Mouse (Mus musculus) midbrain, embryonic 10.5 days (tissue): Measurements from ENCODE around the gene Zer1. TPM values are rescaled to one million over a fixed set of nuclear protein-coding genes. Genes with fewer than 3 reads are reported as not detected.
"Not testable (repeated sequence)": the region's sequence is repeated elsewhere in the genome, so short reads cannot be mapped to it uniquely, and the experiment has no call there.

Source experiments
- DNase-seq: peaks from one replicate; pipeline ENCODE4 v3.0.0-alpha.2; 2017; ENCODE audit warnings: low spot score
- H3K27ac ChIP-seq: fragments of 300-500 bp; sonication (generic); replicated peaks from 2 replicates; pipeline ENCODE4 v1.5.1; 2016; ENCODE audit warnings: mild to moderate bottlenecking
- H3K27me3 ChIP-seq: fragments of 300-500 bp; sonication (generic); 2 replicates; pipeline ENCODE4 v1.6.1; 2016; ENCODE audit warnings: low read depth, mild to moderate bottlenecking; ENCODE audit not compliant: poor library complexity, severe bottlenecking
- H3K36me3 ChIP-seq: fragments of 300-500 bp; sonication (generic); 2 replicates; pipeline ENCODE4 v1.6.1; 2016; ENCODE audit warnings: mild to moderate bottlenecking, moderate library complexity
- H3K4me1 ChIP-seq: fragments of 300-500 bp; sonication (generic); 2 replicates; pipeline ENCODE4 v1.6.1; 2016
- H3K4me3 ChIP-seq: fragments of 300-500 bp; sonication (generic); 2 replicates; pipeline ENCODE4 v1.5.1; 2016; ENCODE audit warnings: mild to moderate bottlenecking, moderate library complexity
- H3K9me3 ChIP-seq: fragments of 300-500 bp; sonication (generic); replicated peaks from 2 replicates; pipeline ENCODE4 v1.6.1; 2016; ENCODE audit warnings: mild to moderate bottlenecking
- WGBS: fragments of 180-500 bp; shearing (Covaris S2); methylation state at CpG from one replicate; pipeline ENCODE4 v1.1.7; 2016; 5-methylcytosine and 5-hydroxymethylcytosine counted together
- polyA plus RNA-seq: library from polyadenylated mRNA; unstranded; fragments of >200 nt; fragmentation: Nextera tagmentation; extraction: Ambion mirVana; gene quantifications from 2 replicates; pipeline ENCODE4 v1.2.1, GENCODE M21; 2016

Gene Zer1
- polyA plus RNA-seq, 1 experiment from 2014 or later = 6.0 TPM

- not testable (repeated sequence) for H3K27ac ChIP-seq, H3K27me3 ChIP-seq, H3K4me3 ChIP-seq, DNase-seq, H3K9me3 ChIP-seq
- Histone ChIP-seq H3K4me1 (peaks cover 12% of the 10 kb centered on the region), H3K36me3 (peaks cover 90% of the 10 kb centered on the region)
- WGBS = 94% methylated on average over 4 of the region's 4 CpGs
These were observed 15.6 kb upstream of the Zer1 start for GRCm38 (mm10) chr2:30140021-30140420.

GRCm38 (mm10) chr2:30136458-30136857, 12.1 kb upstream of the Zer1 start:
- H3K4me3 ChIP-seq = no peak overlapping the region
- H3K36me3 ChIP-seq = peaks cover 55% of the 10 kb centered on the region

DNA sequence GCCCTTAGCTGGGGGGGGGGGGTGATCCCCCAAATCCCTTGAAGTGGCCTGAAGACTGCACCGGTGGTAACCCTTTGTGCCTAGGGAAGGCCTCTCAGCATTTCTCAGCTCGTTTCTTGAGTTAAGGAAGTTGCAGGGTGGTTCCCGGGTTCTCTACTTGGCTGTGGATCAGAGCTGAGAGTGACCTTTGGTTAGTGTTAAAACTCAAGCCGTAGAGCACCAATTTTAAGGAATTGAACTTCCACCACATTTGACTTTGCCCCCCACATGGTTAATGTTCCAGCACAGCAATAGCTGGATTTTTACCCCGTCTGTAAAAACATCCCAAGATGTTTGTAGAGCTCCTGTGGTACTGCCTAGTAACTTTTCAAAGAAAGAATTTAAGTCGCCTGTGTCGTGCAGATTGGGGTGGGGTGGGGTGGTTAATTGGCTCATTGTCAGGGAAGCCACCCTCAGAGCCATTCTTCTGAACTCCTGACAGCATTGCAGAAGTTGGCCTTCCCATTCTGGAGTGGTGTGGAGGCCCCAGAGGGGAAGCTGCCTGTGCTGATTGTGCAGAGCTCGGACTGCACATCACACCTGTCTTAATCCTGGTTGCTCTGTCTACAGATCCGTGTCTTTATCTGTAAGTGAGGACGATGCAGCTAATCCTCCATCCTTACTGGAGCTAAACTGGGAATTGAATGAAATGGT, 10.7 kb upstream of the Zer1 start:
- no peaks in the 10 kb centered on the region for H3K27me3 ChIP-seq
- H3K9me3 ChIP-seq = no peaks in the 10 kb centered on the region
- no peak for DNase-seq
- H3K4me3 ChIP-seq = peak overlapping the region; percentile 97
- 66% methylated on average over 10 of the region's 10 CpGs for WGBS
- H3K27ac ChIP-seq = peak overlapping the region; percentile 90; the same call in 1 of the 2 replicates
- peaks cover 41% of the 10 kb centered on the region for H3K36me3 ChIP-seq
- peaks cover 34% of the 10 kb centered on the region for H3K4me1 ChIP-seq

More at GRCm38 (mm10) chr2:30136458-30136857, 12.1 kb upstream of the Zer1 start:
- H3K27ac ChIP-seq = no peak overlapping the region
- no peaks in the 10 kb centered on the region for H3K27me3 ChIP-seq
- DNase-seq = no peak
- H3K9me3 ChIP-seq = no peaks in the 10 kb centered on the region
- WGBS = 93% methylated on average over 10 of the region's 10 CpGs
- peaks cover 34% of the 10 kb centered on the region for H3K4me1 ChIP-seq

DNA sequence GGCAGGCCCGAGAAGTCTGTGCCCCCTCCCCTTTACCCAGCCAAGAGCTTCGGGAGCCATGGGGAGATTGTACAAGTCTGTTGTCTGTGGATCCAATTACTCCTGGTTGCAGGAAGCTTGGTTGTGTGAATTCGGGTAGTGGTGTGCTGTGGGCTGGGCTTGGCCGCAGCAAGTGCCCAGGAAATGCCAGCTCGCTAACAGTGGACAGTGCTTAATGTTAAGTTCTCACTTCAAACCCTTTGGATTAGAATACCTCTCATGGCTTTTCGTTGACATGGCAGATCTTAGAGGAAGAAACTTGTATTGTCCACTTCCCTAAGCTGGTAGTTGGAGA, 10.0 kb upstream of the Zer1 start:
- Histone ChIP-seq H3K27ac (peak overlapping the region; percentile 90), H3K36me3 (peaks cover 39% of the 10 kb centered on the region), H3K4me3 (peak overlapping the region; percentile 97), H3K4me1 (peaks cover 34% of the 10 kb centered on the region), H3K9me3 (no peaks in the 10 kb centered on the region), H3K27me3 (no peaks in the 10 kb centered on the region)
- WGBS = 32% methylated on average over 6 of the region's 6 CpGs
- DNase-seq = no peak

- Histone ChIP-seq H3K4me1 (peaks cover 34% of the 10 kb centered on the region), H3K27ac (peak within 1 kb of the TSS; percentile 90), H3K4me3 (peak within 1 kb of the TSS; percentile 97), H3K9me3 (no peaks in the 10 kb centered on the region), H3K27me3 (no peaks in the 10 kb centered on the region), H3K36me3 (peaks cover 36% of the 10 kb centered on the region)
- peak; percentile 97 for DNase-seq
- WGBS = under 1% methylated on average over 46 of the region's 46 CpGs
These were observed 9.4 kb upstream of the Zer1 start, which contains the start of gene Tbc1d13 for GRCm38 (mm10) chr2:30133613-30134377. Gene Tbc1d13, plus strand, starts transcription at chr2:30133746.

- DNase-seq = no peak
- Histone ChIP-seq H3K9me3 (no peaks in the 10 kb centered on the region), H3K27ac (peak overlapping the region; percentile 90), H3K36me3 (peaks cover 29% of the 10 kb centered on the region), H3K4me3 (peak overlapping the region; percentile 97), H3K4me1 (peaks cover 34% of the 10 kb centered on the region), H3K27me3 (no peaks in the 10 kb centered on the region)
- 28% methylated on average over 16 of the region's 16 CpGs for WGBS
These were observed 8.6 kb upstream of the Zer1 start for GRCm38 (mm10) chr2:30132801-30133612.

DNA sequence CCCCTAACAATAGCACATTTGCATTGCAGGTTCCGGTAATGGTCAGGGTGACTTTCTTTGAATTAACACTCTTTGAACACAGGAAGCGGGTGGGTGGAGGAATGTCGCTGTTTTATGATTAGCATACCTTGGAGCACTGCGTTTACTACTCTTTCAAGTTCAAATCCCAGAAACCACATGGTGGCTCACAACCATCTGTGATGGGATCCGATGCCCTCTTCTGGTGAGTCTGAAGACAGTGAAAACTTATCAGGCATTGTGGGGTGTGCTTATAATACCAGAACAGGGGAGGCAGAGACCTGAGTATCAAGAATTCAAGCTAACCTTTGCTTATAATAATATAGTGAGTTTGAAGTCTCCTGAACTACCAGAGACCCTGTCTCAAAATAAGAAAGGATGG, 6.9 kb upstream of the Zer1 start:
- WGBS = 74% methylated on average over 5 of the region's 5 CpGs
- Histone ChIP-seq H3K36me3 (peaks cover 12% of the 10 kb centered on the region), H3K4me1 (peaks cover 31% of the 10 kb centered on the region)
- H3K4me3 ChIP-seq, H3K9me3 ChIP-seq, H3K27ac ChIP-seq, DNase-seq, H3K27me3 ChIP-seq: not testable (repeated sequence)

- Histone ChIP-seq H3K27ac (no peak overlapping the region), H3K9me3 (no peaks in the 10 kb centered on the region), H3K4me1 (peaks cover 25% of the 10 kb centered on the region), H3K36me3 (peaks cover under 1% of the 10 kb centered on the region), H3K4me3 (no peak overlapping the region), H3K27me3 (no peaks in the 10 kb centered on the region)
- no peak for DNase-seq
- 93% methylated on average over 4 of the region's 4 CpGs for WGBS
These were observed 5.8 kb upstream of the Zer1 start for GRCm38 (mm10) chr2:30130156-30130555.

GRCm38 (mm10) chr2:30128789-30129188, 4.4 kb upstream of the Zer1 start:
- no peaks in the 10 kb centered on the region for H3K9me3 ChIP-seq

GRCm38 (mm10) chr2:30123729-30124471, 485 bp downstream of the Zer1 start:
- DNase-seq = no peak

More at GRCm38 (mm10) chr2:30128789-30129188, 4.4 kb upstream of the Zer1 start:
- no peak for DNase-seq
- Histone ChIP-seq H3K27me3 (no peaks in the 10 kb centered on the region), H3K36me3 (no peaks in the 10 kb centered on the region), H3K27ac (no peak overlapping the region), H3K4me3 (no peak overlapping the region), H3K4me1 (peaks cover 24% of the 10 kb centered on the region)
- 38% methylated on average over 2 of the region's 2 CpGs for WGBS

GRCm38 (mm10) chr2:30122766-30123165, 1.6 kb downstream of the Zer1 start:
- 87% methylated on average over 5 of the region's 5 CpGs for WGBS

More at GRCm38 (mm10) chr2:30123729-30124471, 485 bp downstream of the Zer1 start:
- H3K27me3 ChIP-seq = no peaks in the 10 kb centered on the region
- H3K4me3 ChIP-seq = peak overlapping the region; percentile 94
- 0 out of 2 replicates have a peak, but pooled peaks cover 4% of the 10 kb centered on the region for H3K36me3 ChIP-seq
- H3K9me3 ChIP-seq = no peaks in the 10 kb centered on the region
- H3K4me1 ChIP-seq = peaks cover 41% of the 10 kb centered on the region
- 1% methylated on average over 38 of the region's 44 CpGs for WGBS
- peak overlapping the region; percentile 92 for H3K27ac ChIP-seq

GRCm38 (mm10) chr2:30120269-30120668, 4.1 kb downstream of the Zer1 start:
- no peak overlapping the region for H3K4me3 ChIP-seq
- no peaks in the 10 kb centered on the region for H3K27me3 ChIP-seq
- no peaks in the 10 kb centered on the region for H3K9me3 ChIP-seq
- H3K36me3 ChIP-seq = 0 out of 2 replicates have a peak, but pooled peaks cover 4% of the 10 kb centered on the region
- H3K4me1 ChIP-seq = peaks cover 42% of the 10 kb centered on the region
- DNase-seq = no peak
- 89% methylated on average over 4 of the region's 4 CpGs for WGBS
- H3K27ac ChIP-seq = peak overlapping the region; percentile 65

More at GRCm38 (mm10) chr2:30122766-30123165, 1.6 kb downstream of the Zer1 start:
- DNase-seq = no peak
- Histone ChIP-seq H3K36me3 (0 out of 2 replicates have a peak, but pooled peaks cover 4% of the 10 kb centered on the region), H3K27ac (no peak overlapping the region), H3K27me3 (no peaks in the 10 kb centered on the region), H3K9me3 (no peaks in the 10 kb centered on the region), H3K4me3 (no peak overlapping the region), H3K4me1 (peaks cover 43% of the 10 kb centered on the region)
